ENCODE assay signal across 8 mouse cellular contexts in genomic region chr7:138907043-138907442, GRCm38 (mm10). TPM values are rescaled to one million over a fixed set of nuclear protein-coding genes. Genes with fewer than 3 reads are reported as not detected.
A peak's percentile ranks its signal among the peaks of the same experiment; 100 is the strongest.
DNase-seq lines count a peak whose midpoint lies in the region; ATAC-seq and TF ChIP-seq lines count a peak whose summit lies in the region.

No protein-coding gene starts in this region.

- no peak for TF ChIP-seq CTCF in brain, embryonic 14.5 days (IDR thresholded peaks at IDR 0.05; ENCODE audit: borderline replicate concordance, extremely low read depth, insufficient read depth, insufficient read length)
- no peak for TF ChIP-seq CTCF in thymus, adult 2 months (IDR thresholded peaks at IDR 0.05; ENCODE audit: borderline replicate concordance, control insufficient read depth, extremely low read depth, insufficient read depth, low read length, poor library complexity)

- TF ChIP-seq POLR2A in brain, embryonic 14.5 days (IDR thresholded peaks at IDR 0.05; ENCODE audit: borderline replicate concordance, extremely low read depth, insufficient read depth, insufficient read length, poor library complexity, severe bottlenecking): no peak
- TF ChIP-seq POLR2A in thymus, adult 2 months (IDR thresholded peaks at IDR 0.05; ENCODE audit: control insufficient read depth, extremely low read depth, insufficient read depth, low read length, poor library complexity): no peak

- peaks cover 26% of the 10 kb centered on the region for H3K4me1 ChIP-seq in forebrain, embryonic 13.5 days
- peaks cover 36% of the 10 kb centered on the region for H3K4me1 ChIP-seq in limb, embryonic 10.5 days
- H3K4me1 ChIP-seq in midbrain, embryonic 10.5 days: peaks cover 49% of the 10 kb centered on the region
- peaks cover 4% of the 10 kb centered on the region for H3K4me1 ChIP-seq in thymus, adult 2 months (replicated peaks; ENCODE audit: control insufficient read depth, insufficient read depth, low read length)

- H3K9me3 ChIP-seq in forebrain, embryonic 13.5 days (replicated peaks): no peaks in the 10 kb centered on the region
- H3K9me3 ChIP-seq in limb, embryonic 10.5 days (replicated peaks): no peaks in the 10 kb centered on the region
- H3K9me3 ChIP-seq in midbrain, embryonic 10.5 days (replicated peaks): no peaks in the 10 kb centered on the region

- 0 out of 2 replicates have a peak, but pooled peaks cover 5% of the 10 kb centered on the region for H3K27me3 ChIP-seq in forebrain, embryonic 13.5 days
- no peaks in the 10 kb centered on the region for H3K27me3 ChIP-seq in limb, embryonic 10.5 days (ENCODE audit: low read depth, poor library complexity, severe bottlenecking)
- peaks cover 14% of the 10 kb centered on the region; the same call in 1 of the 2 replicates for H3K27me3 ChIP-seq in midbrain, embryonic 10.5 days (ENCODE audit: low read depth, poor library complexity, severe bottlenecking)
- no peaks in the 10 kb centered on the region; the same call in 1 of the 2 replicates for H3K27me3 ChIP-seq in thymus, adult 2 months (ENCODE audit: control insufficient read depth, insufficient read depth, low read length)

- H3K4me2 ChIP-seq in forebrain, embryonic 13.5 days: peak overlapping the region; percentile 24

- WGBS in forebrain, embryonic 13.5 days: 11% methylated on average over 7 of the region's 7 CpGs
- 20% methylated on average over 7 of the region's 7 CpGs for WGBS in limb, embryonic 10.5 days
- WGBS in midbrain, embryonic 10.5 days: 14% methylated on average over 7 of the region's 7 CpGs
- WGBS in thymus, adult 2 months: 36% methylated on average over 7 of the region's 7 CpGs

- no peak for DNase-seq in frontal cortex, postnatal 25 days (ENCODE audit: low spot score in 2 of 2)
- peak; percentile 47 for DNase-seq in brain, embryonic 14.5 days (ENCODE audit: low read depth)
- DNase-seq in heart, postnatal 4 days: peak; percentile 43
- DNase-seq in limb, embryonic 10.5 days (ENCODE audit: low spot score): no peak
- peak; percentile 45 for DNase-seq in midbrain, embryonic 10.5 days (ENCODE audit: low spot score)
- no peak for DNase-seq in thymus, adult 2 months

- no peak overlapping the region for H3K4me3 ChIP-seq in forebrain, embryonic 13.5 days
- H3K4me3 ChIP-seq in limb, embryonic 10.5 days: peak overlapping the region; percentile 27
- H3K4me3 ChIP-seq in midbrain, embryonic 10.5 days: peak overlapping the region; percentile 85
- no peak overlapping the region for H3K4me3 ChIP-seq in thymus, adult 2 months (ENCODE audit: control insufficient read depth, insufficient read depth, low read length)

- H3K27ac ChIP-seq in forebrain, embryonic 13.5 days: no peak overlapping the region
- peak overlapping the region; percentile 1; the same call in 1 of the 2 replicates for H3K27ac ChIP-seq in limb, embryonic 10.5 days
- peak overlapping the region; percentile 76 for H3K27ac ChIP-seq in midbrain, embryonic 10.5 days (replicated peaks)
- no peak overlapping the region for H3K27ac ChIP-seq in thymus, adult 2 months (ENCODE audit: control insufficient read depth, insufficient read depth, low read length)

- H3K36me3 ChIP-seq in forebrain, embryonic 13.5 days (ENCODE audit: poor library complexity, severe bottlenecking): no peaks in the 10 kb centered on the region
- H3K36me3 ChIP-seq in limb, embryonic 10.5 days: peaks cover 7% of the 10 kb centered on the region; the same call in 1 of the 2 replicates
- H3K36me3 ChIP-seq in midbrain, embryonic 10.5 days: peaks cover 6% of the 10 kb centered on the region; the same call in 1 of the 2 replicates
- H3K36me3 ChIP-seq in thymus, adult 2 months (ENCODE audit: control insufficient read depth, insufficient read depth, low read length): no peaks in the 10 kb centered on the region

- peak; percentile 50 for ATAC-seq in frontal cortex, adult (ENCODE audit: low TSS enrichment)
- ATAC-seq in forebrain, embryonic 13.5 days: no peak

- no peak overlapping the region for H3K9ac ChIP-seq in forebrain, embryonic 13.5 days

RNA-seq across cellular contexts. Expression of gene Bnip3, which starts 2.3 kb away (rescaled TPM):
- 35.1 and 35.5 TPM in 2 replicates for polyA plus RNA-seq in brain, embryonic 14.5 days (2012; rRNA removed)
- 58.1 and 61.1 TPM in 2 replicates for polyA plus RNA-seq in forebrain, embryonic 13.5 days (2015; fragmentation: Nextera tagmentation; extraction: Ambion mirVana)
- 10 to 100 TPM; 73.5 to 81.4 TPM for total RNA-seq in heart, postnatal 4 days (2021)
- 110 and 112 TPM in 2 replicates for polyA plus RNA-seq in limb, embryonic 10.5 days (2016; fragmentation: Nextera tagmentation; extraction: Ambion mirVana)
- polyA plus RNA-seq in midbrain, embryonic 10.5 days (2016; fragmentation: Nextera tagmentation; extraction: Ambion mirVana): 100 and 133 TPM in 2 replicates
- polyA plus RNA-seq in thymus, adult 2 months (2012; rRNA removed): 11.6 and 13.7 TPM in 2 replicates

RNA-seq across cellular contexts. Expression of gene Jakmip3, which starts 33.5 kb away (rescaled TPM):
- polyA plus RNA-seq in brain, embryonic 14.5 days (2012; rRNA removed): 6.2 and 9.9 TPM in 2 replicates
- polyA plus RNA-seq in forebrain, embryonic 13.5 days (2015; fragmentation: Nextera tagmentation; extraction: Ambion mirVana): 0.41 and 1.0 TPM in 2 replicates
- total RNA-seq in heart, postnatal 4 days (2021): under 1 TPM in 1 of 2 experiments, not detected in 1; 0.27 TPM
- polyA plus RNA-seq in limb, embryonic 10.5 days (2016; fragmentation: Nextera tagmentation; extraction: Ambion mirVana): 0.15 TPM in 1 of 2 replicates, not detected in the other
- 0.58 and 1.1 TPM in 2 replicates for polyA plus RNA-seq in midbrain, embryonic 10.5 days (2016; fragmentation: Nextera tagmentation; extraction: Ambion mirVana)
- 0.04 and 0.09 TPM in 2 replicates for polyA plus RNA-seq in thymus, adult 2 months (2012; rRNA removed)

Comparison
In these comparisons a context has a peak if more than half of its experiments do, and no peak if none do; other contexts are left out.
1. DNase-seq: peak in brain, embryonic 14.5 days (single experiment), heart, postnatal 4 days (single experiment) and midbrain, embryonic 10.5 days (single experiment); none in frontal cortex, postnatal 25 days (0 of 2), limb, embryonic 10.5 days (single experiment) and thymus, adult 2 months (single experiment).
2. H3K27ac ChIP-seq: peak in limb, embryonic 10.5 days (single experiment) and midbrain, embryonic 10.5 days (single experiment); none in forebrain, embryonic 13.5 days (single experiment) and thymus, adult 2 months (single experiment).
3. H3K4me3 ChIP-seq: peak in limb, embryonic 10.5 days (single experiment) and midbrain, embryonic 10.5 days (single experiment); none in forebrain, embryonic 13.5 days (single experiment) and thymus, adult 2 months (single experiment).